Mouse (Mus musculus) bone marrow macrophage, adult 2 months (primary cell): Measurements from ENCODE around the gene Etfa.

Experiments
- CTCF ChIP-seq: IDR thresholded peaks from 2 replicates; pipeline ENCODE4 v1.5.1; 2012; ENCODE audit warnings: low read depth, mild to moderate bottlenecking, low read length, moderate library complexity
- POLR2A ChIP-seq: IDR thresholded peaks from 2 replicates; pipeline ENCODE4 v1.6.1; 2012; ENCODE audit warnings: mild to moderate bottlenecking, low read depth, low read length, borderline replicate concordance

DNA sequence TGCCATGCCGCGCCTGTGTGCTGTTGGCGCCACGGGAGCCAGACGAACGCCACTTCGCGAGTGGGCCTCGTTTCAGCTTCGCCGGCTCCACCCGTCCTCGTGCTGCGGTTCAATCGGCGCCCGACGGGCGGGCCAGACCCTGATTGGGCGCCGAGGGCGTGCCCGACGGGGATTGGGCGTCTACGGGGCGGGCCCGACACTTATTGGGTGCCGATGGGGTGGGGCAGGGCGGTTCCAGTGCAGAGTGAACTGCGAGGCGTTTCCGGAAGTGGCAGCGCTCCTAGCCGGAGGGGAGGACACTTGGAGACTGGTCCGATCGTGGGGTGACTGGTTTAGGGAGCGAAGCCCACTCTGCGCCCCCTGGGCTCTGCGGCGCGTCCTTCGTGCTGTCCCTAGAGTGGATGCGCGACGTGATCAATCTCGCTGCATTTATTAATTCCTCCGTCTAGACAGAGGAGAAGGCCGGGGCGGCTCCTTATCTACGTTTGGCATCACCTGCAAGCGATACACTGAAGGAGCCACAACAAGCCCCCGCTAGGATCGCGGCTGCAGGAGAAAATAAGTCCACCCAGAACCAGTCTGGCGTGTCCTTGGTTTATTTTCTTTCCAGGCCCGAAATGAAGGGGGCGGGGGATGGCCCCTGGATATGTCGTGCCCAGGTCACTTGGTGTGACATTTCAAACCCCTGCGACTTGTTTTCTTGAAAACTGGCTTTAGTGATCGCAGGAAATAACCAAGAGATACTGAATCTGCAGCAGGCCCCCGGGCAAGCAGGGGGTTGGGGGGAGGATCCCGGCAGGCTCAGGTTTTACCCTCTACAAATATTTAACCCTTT lies 34.4 kb upstream of the Etfa start:
- TF ChIP-seq POLR2A = no peak
- no peak for TF ChIP-seq CTCF
